9 mouse cellular contexts compared by ENCODE assay signal in genomic region chr8:57530238-57530637, GRCm38 (mm10). TPM values are rescaled to one million over a fixed set of nuclear protein-coding genes. Genes with fewer than 3 reads are reported as not detected.
DNase-seq lines count a peak whose midpoint lies in the region; ATAC-seq and TF ChIP-seq lines count a peak whose summit lies in the region.
"Had no signal": no experiment of that assay in that cellular context is flagged by ENCODE, and none has a peak within 500 bp of the region (broad histone marks: within the 10 kb centered on the region; RNA-seq: fewer than 3 reads in every experiment).

No protein-coding gene starts in this region.

- peak overlapping the region; percentile 6 for H3K9ac ChIP-seq in heart, adult 2 months (ENCODE audit: low read depth, low read length)
- H3K9ac ChIP-seq in kidney, embryonic 15.5 days: no peak overlapping the region
- H3K9ac ChIP-seq in MEL (ENCODE audit: control insufficient read depth, low read depth, low read length, poor library complexity, severe bottlenecking): peak overlapping the region; percentile 33; the same call in 1 of the 2 replicates
- H3K9ac ChIP-seq in lung, embryonic 15.5 days: peak overlapping the region; percentile 11; the same call in 1 of the 2 replicates

- intact Hi-C loops in heart, adult 2 months (cut with DNase I): loop anchor here (2.0 kb wide), 1 partner anchor 177 kb away; no protein-coding TSS in a partner anchor

- H3K4me3 ChIP-seq in heart, adult 2 months: peak overlapping the region; percentile 50
- no peak overlapping the region for H3K4me3 ChIP-seq in kidney, embryonic 15.5 days (replicated peaks)
- peak overlapping the region; percentile 2 to 50; a peak in 3 of 4 replicates for H3K4me3 ChIP-seq in MEL (ENCODE audit: control insufficient read depth in 1 of 2, insufficient read depth in 1 of 2, low read depth in 2 of 2, low read length in 2 of 2)
- peak overlapping the region; percentile 22 for H3K4me3 ChIP-seq in lung, embryonic 15.5 days

- peak overlapping the region; percentile 80 for H3K27ac ChIP-seq in heart, adult 2 months
- H3K27ac ChIP-seq in kidney, embryonic 15.5 days: peak overlapping the region; percentile 5; the same call in 1 of the 2 replicates
- peak overlapping the region; percentile 56 for H3K27ac ChIP-seq in MEL (ENCODE audit: control insufficient read depth, low read depth, low read length)
- peak overlapping the region; percentile 39 for H3K27ac ChIP-seq in lung, embryonic 15.5 days

- TF ChIP-seq EP300 in heart, adult 2 months (IDR thresholded peaks at IDR 0.05; ENCODE audit: insufficient read depth, low read depth, low read length): no peak
- TF ChIP-seq EP300 in MEL (IDR thresholded peaks at IDR 0.05; ENCODE audit: low read depth in 1 of 2, low read length in 2 of 2): no peak

- no peak for TF ChIP-seq POLR2A in heart, adult 2 months (IDR thresholded peaks at IDR 0.05; ENCODE audit: insufficient read depth, low read depth, low read length)
- TF ChIP-seq POLR2A in MEL (IDR thresholded peaks at IDR 0.05; ENCODE audit: control insufficient read depth in 1 of 2, insufficient read depth in 1 of 2, low read depth in 1 of 2, low read length in 2 of 2, poor library complexity in 1 of 2): no peak

- no peaks in the 10 kb centered on the region for H3K79me2 ChIP-seq in heart, adult 2 months (replicated peaks; ENCODE audit: control insufficient read depth, insufficient read depth, low read length)
- no peaks in the 10 kb centered on the region for H3K79me2 ChIP-seq in MEL (ENCODE audit: control insufficient read depth, insufficient read depth, low read length, poor library complexity)

- H3K4me1 ChIP-seq in heart, adult 2 months (ENCODE audit: control insufficient read depth, insufficient read depth, low read length): peaks cover 3% of the 10 kb centered on the region
- 0 out of 2 replicates have a peak, but pooled peaks cover 6% of the 10 kb centered on the region for H3K4me1 ChIP-seq in kidney, embryonic 15.5 days
- H3K4me1 ChIP-seq in MEL (ENCODE audit: control insufficient read depth in 1 of 2, insufficient read depth in 2 of 2, low read length in 2 of 2): peaks cover 0 to 8% of the 10 kb centered on the region in 2 experiments; a peak in 2 of 4 replicates
- H3K4me1 ChIP-seq in lung, embryonic 15.5 days: 0 out of 2 replicates have a peak, but pooled peaks cover 3% of the 10 kb centered on the region

- WGBS in heart, adult 2 months: 51% methylated on average over 13 of the region's 13 CpGs
- WGBS in kidney, embryonic 15.5 days: 93% methylated on average over 13 of the region's 13 CpGs
- WGBS in lung, embryonic 15.5 days: 72% methylated on average over 13 of the region's 13 CpGs

- no peak for TF ChIP-seq RAD21 in MEL (IDR thresholded peaks at IDR 0.05; ENCODE audit: low read depth, low read length)

- peak overlapping the region; percentile 46; the same call in 1 of the 2 replicates for H3K4me2 ChIP-seq in kidney, embryonic 15.5 days
- H3K4me2 ChIP-seq in lung, embryonic 15.5 days: peak overlapping the region; percentile 46

- no peak for TF ChIP-seq CTCF in heart, adult 2 months (IDR thresholded peaks at IDR 0.05)
- TF ChIP-seq CTCF in MEL (IDR thresholded peaks at IDR 0.05 in 2 of 3, conservative IDR thresholded peaks at IDR 0.05 in 1 of 3; ENCODE audit: control insufficient read depth in 1 of 3, insufficient read depth in 1 of 3, low read depth in 2 of 3, low read length in 3 of 3, poor library complexity in 1 of 3, severe bottlenecking in 1 of 3): no peak

- no peaks in the 10 kb centered on the region for H3K27me3 ChIP-seq in heart, adult 2 months (ENCODE audit: control insufficient read depth, insufficient read depth, low read length)
- no peaks in the 10 kb centered on the region for H3K27me3 ChIP-seq in kidney, embryonic 15.5 days
- H3K27me3 ChIP-seq in MEL (ENCODE audit: control insufficient read depth in 1 of 2, insufficient read depth in 2 of 2, low read length in 2 of 2): no peaks in the 10 kb centered on the region
- no peaks in the 10 kb centered on the region for H3K27me3 ChIP-seq in lung, embryonic 15.5 days
- H3K27me3 ChIP-seq: Patski had no signal

- no peaks in the 10 kb centered on the region for H3K9me3 ChIP-seq in kidney, embryonic 15.5 days (replicated peaks)
- no peaks in the 10 kb centered on the region for H3K9me3 ChIP-seq in MEL (replicated peaks; ENCODE audit: insufficient read depth, low read length)
- H3K9me3 ChIP-seq in lung, embryonic 15.5 days: no peaks in the 10 kb centered on the region

- ATAC-seq in kidney, embryonic 15.5 days (replicated peaks; ENCODE audit: low FRiP score): 0 out of 2 replicates have a peak, but pooled peaks have one; percentile 14
- ATAC-seq in lung, embryonic 15.5 days (ENCODE audit: borderline replicate concordance, extremely low read depth, low FRiP score, low TSS enrichment): no peak
- no peak for ATAC-seq in megakaryocyte-erythroid progenitor cell, adult 5-6 weeks (replicated peaks; ENCODE audit: low FRiP score, low TSS enrichment, poor library complexity, severe bottlenecking)

- no peaks in the 10 kb centered on the region for H3K36me3 ChIP-seq in heart, adult 2 months (ENCODE audit: control insufficient read depth, insufficient read depth, low read length)
- peaks cover 16% of the 10 kb centered on the region for H3K36me3 ChIP-seq in kidney, embryonic 15.5 days
- 0 out of 4 replicates have a peak, but pooled peaks cover 0 to 2% of the 10 kb centered on the region in 2 experiments for H3K36me3 ChIP-seq in MEL (ENCODE audit: control insufficient read depth in 1 of 2, insufficient read depth in 2 of 2, low read length in 2 of 2)
- H3K36me3 ChIP-seq in lung, embryonic 15.5 days: 0 out of 2 replicates have a peak, but pooled peaks cover 3% of the 10 kb centered on the region

- peak in 1 of 2 experiments; percentile 36 for DNase-seq in heart, adult 2 months
- DNase-seq in heart, adult 18-20 months: no peak
- DNase-seq in kidney, postnatal 36 days: no peak
- DNase-seq in MEL (ENCODE audit: low read depth, low spot score): no peak
- no peak for DNase-seq in frontal cortex, postnatal 10 days (ENCODE audit: low spot score in 2 of 2)

TF ChIP-seq in MEL, 35 proteins besides CTCF, POLR2A, EP300 and RAD21:
- TF ChIP-seq RCOR1 (IDR thresholded peaks at IDR 0.05; ENCODE audit: low read depth, low read length): no peak
- no peak for TF ChIP-seq E2F4 (IDR thresholded peaks at IDR 0.05; ENCODE audit: borderline replicate concordance, low read depth, low read length)
- TF ChIP-seq NELFE (IDR thresholded peaks at IDR 0.05; ENCODE audit: low read depth, low read length): no peak
- no peak for TF ChIP-seq ZMIZ1 (IDR thresholded peaks at IDR 0.05; ENCODE audit: low read depth, low read length)
- TF ChIP-seq ZKSCAN1 (IDR thresholded peaks at IDR 0.05; ENCODE audit: low read depth, low read length): no peak
- no peak for TF ChIP-seq HCFC1 (IDR thresholded peaks at IDR 0.05; ENCODE audit: low read depth, low read length)
- TF ChIP-seq MYB (IDR thresholded peaks at IDR 0.05; ENCODE audit: low read depth, low read length): no peak
- no peak for TF ChIP-seq MAFK (IDR thresholded peaks at IDR 0.05; ENCODE audit: borderline replicate concordance, low read depth, low read length)
- TF ChIP-seq UBTF (IDR thresholded peaks at IDR 0.05; ENCODE audit: borderline replicate concordance, insufficient read depth, low read depth, low read length): no peak
- no peak for TF ChIP-seq JUND (IDR thresholded peaks at IDR 0.05; ENCODE audit: low read depth, low read length)
- no peak for TF ChIP-seq MAX (IDR thresholded peaks at IDR 0.05; ENCODE audit: low read length)
- no peak for TF ChIP-seq CHD2 (IDR thresholded peaks at IDR 0.05; ENCODE audit: low read length)
- no peak for TF ChIP-seq ZNF384 (IDR thresholded peaks at IDR 0.05; ENCODE audit: low read depth, low read length)
- no peak for TF ChIP-seq TAL1 (IDR thresholded peaks at IDR 0.05; ENCODE audit: low read length)
- TF ChIP-seq TCF12 (IDR thresholded peaks at IDR 0.05; ENCODE audit: low read depth, low read length): no peak
- TF ChIP-seq MEF2A (IDR thresholded peaks at IDR 0.05; ENCODE audit: extremely low read depth, insufficient replicate concordance, low read depth, low read length, poor library complexity, severe bottlenecking): no peak

RNA-seq across cellular contexts. Expression of gene Hmgb2, which starts 18.5 kb away (rescaled TPM):
- 1 to 10 TPM; 9.1 to 9.2 TPM for total RNA-seq in heart, adult 2 months (2021)
- 1.1 and 1.7 TPM in 2 replicates for polyA plus RNA-seq in heart, adult 2 months (2012; rRNA removed)
- 10 to 100 TPM in 1 of 2 experiments, 1 to 10 TPM in 1; 8.6 to 12.6 TPM for total RNA-seq in heart, adult 18-20 months (2021)
- 478 and 554 TPM in 2 replicates for polyA plus RNA-seq in kidney, embryonic 15.5 days (2015; fragmentation: Nextera tagmentation; extraction: Ambion mirVana)
- 126 and 160 TPM in 2 replicates for total RNA-seq in MEL (2012; rRNA removed)
- 100 to 1,000 TPM; 220 to 399 TPM for polyA plus RNA-seq in MEL (2012; ENCODE audit: insufficient read depth in 1 of 2, insufficient read length in 2 of 2, low read depth in 1 of 2, low replicate concordance in 2 of 2, missing spikeins in 1 of 2)
- polyA plus RNA-seq in lung, embryonic 15.5 days (2015; fragmentation: Nextera tagmentation; extraction: Ambion mirVana): 404 and 413 TPM in 2 replicates
- total RNA-seq in megakaryocyte-erythroid progenitor cell, adult 5-6 weeks (2014; fragmentation: Nextera tagmentation): 452 and 588 TPM in 2 replicates
- total RNA-seq in megakaryocyte-erythroid progenitor cell, adult 5-6 weeks (2017): 396 and 475 TPM in 2 replicates

RNA-seq across cellular contexts. Expression of gene Sap30, which starts 42.6 kb away (rescaled TPM):
- 10 to 100 TPM; 11.6 to 13.8 TPM for total RNA-seq in heart, adult 2 months (2021)
- 5.1 and 6.9 TPM in 2 replicates for polyA plus RNA-seq in heart, adult 2 months (2012; rRNA removed)
- total RNA-seq in heart, adult 18-20 months (2021): 10 to 100 TPM in 1 of 2 experiments, 1 to 10 TPM in 1; 9.6 to 15.4 TPM
- 35.9 and 37.0 TPM in 2 replicates for polyA plus RNA-seq in kidney, embryonic 15.5 days (2015; fragmentation: Nextera tagmentation; extraction: Ambion mirVana)
- 34.2 and 45.6 TPM in 2 replicates for total RNA-seq in MEL (2012; rRNA removed)
- polyA plus RNA-seq in MEL (2012; ENCODE audit: insufficient read depth in 1 of 2, insufficient read length in 2 of 2, low read depth in 1 of 2, low replicate concordance in 2 of 2, missing spikeins in 1 of 2): 10 to 100 TPM in 1 of 2 experiments, not detected in 1; 64.0 TPM
- polyA plus RNA-seq in lung, embryonic 15.5 days (2015; fragmentation: Nextera tagmentation; extraction: Ambion mirVana): 37.0 and 40.3 TPM in 2 replicates
- total RNA-seq in megakaryocyte-erythroid progenitor cell, adult 5-6 weeks (2014; fragmentation: Nextera tagmentation): 18.0 and 22.8 TPM in 2 replicates
- total RNA-seq in megakaryocyte-erythroid progenitor cell, adult 5-6 weeks (2017): 83.8 and 89.2 TPM in 2 replicates

Comparison
In these comparisons a context has a peak if more than half of its experiments do, and no peak if none do; other contexts are left out.
1. H3K27ac ChIP-seq: peak in every context shown above with its lines; median percentile 80 in heart, adult 2 months; 56 in MEL; 39 in lung, embryonic 15.5 days; 5 in kidney, embryonic 15.5 days.